Mouse (Mus musculus) megakaryocyte, embryonic 14.5 days (primary cell): Measurements from ENCODE around the gene Mgat4a.

ENCODE experiments used
- FLI1 ChIP-seq: IDR thresholded peaks from 2 replicates; pipeline ENCODE4 v1.6.1; 2012; ENCODE audit warnings: low read length, inconsistent platforms, mixed read lengths
- GATA1 ChIP-seq: IDR thresholded peaks from 3 replicates; pipeline ENCODE4 v1.6.1; 2012; ENCODE audit warnings: mixed read lengths, low read length, inconsistent platforms, borderline replicate concordance

DNA sequence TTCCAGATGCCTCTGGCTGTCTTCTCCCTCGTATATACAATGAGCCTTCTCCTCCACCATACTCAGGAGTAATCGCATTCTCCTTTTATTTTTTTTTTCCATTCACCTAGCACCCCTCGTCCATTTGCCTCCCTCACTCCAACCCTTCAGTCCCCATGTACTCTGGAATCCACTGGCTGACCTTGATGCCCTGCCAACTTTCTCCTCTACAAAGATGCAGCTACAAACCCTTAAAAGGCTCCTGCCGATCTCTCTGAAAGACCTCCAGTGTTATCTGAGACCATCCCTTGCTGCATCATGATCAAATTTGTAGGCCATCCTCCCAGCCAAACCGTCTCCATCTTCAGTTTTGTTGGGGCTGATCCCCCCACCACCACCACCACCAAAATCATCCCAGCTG is 31.4 kb downstream of the Mgat4a start:
- no peak for TF ChIP-seq FLI1
- TF ChIP-seq GATA1: no peak
